Mouse (Mus musculus): ENCODE results near the gene Rnf25.

- no peak for TF ChIP-seq POLR2A (IDR thresholded peaks at IDR 0.05; ENCODE audit: low read depth, low read length)
- no peak for TF ChIP-seq CTCF (IDR thresholded peaks at IDR 0.05; ENCODE audit: extremely low read depth, insufficient read depth, insufficient read length, insufficient replicate concordance)
Measured at GRCm38 (mm10) chr1:74582621-74583020, 18.6 kb downstream of the Rnf25 start.

All from spleen, adult 2 months (tissue).